Mouse (Mus musculus) stomach, embryonic 14.5 days (tissue): Measurements from ENCODE around the gene Rab6b. TPM values are rescaled to one million over a fixed set of nuclear protein-coding genes. Genes with fewer than 3 reads are reported as not detected.

Experiments used
- ATAC-seq: fragments of 200-750 bp; cut with Nextera tagmentation; 2 replicates; pipeline ENCODE4 v1.8.0; 2017; ENCODE audit warnings: low read depth, moderate TSS enrichment; ENCODE audit not compliant: insufficient number of reproducible peaks, insufficient read depth, low FRiP score
- H3K27ac ChIP-seq: fragments of 300-500 bp; sonication (generic); 2 replicates; pipeline ENCODE4 v1.5.1; 2014; ENCODE audit warnings: mild to moderate bottlenecking, low read length, moderate library complexity, mixed read lengths
- H3K27me3 ChIP-seq: fragments of 300-500 bp; sonication (generic); 2 replicates; pipeline ENCODE4 v1.6.1; 2014; ENCODE audit warnings: low read length, control low read depth, mixed read lengths; ENCODE audit not compliant: control insufficient read depth, insufficient read depth
- H3K36me3 ChIP-seq: fragments of 300-500 bp; sonication (generic); 2 replicates; pipeline ENCODE4 v1.6.1; 2014; ENCODE audit warnings: mild to moderate bottlenecking, control low read depth, low read length, moderate library complexity, mixed read lengths; ENCODE audit not compliant: control insufficient read depth, insufficient read depth
- H3K4me1 ChIP-seq: fragments of 300-500 bp; sonication (generic); 2 replicates; pipeline ENCODE4 v1.6.1; 2014; ENCODE audit warnings: low read length, control low read depth, mixed read lengths; ENCODE audit not compliant: control insufficient read depth, insufficient read depth
- H3K4me2 ChIP-seq: fragments of 300-500 bp; sonication (generic); replicated peaks from 2 replicates; pipeline ENCODE4 v1.6.1; 2014; ENCODE audit warnings: low read depth, low read length, control low read depth
- H3K4me3 ChIP-seq: fragments of 300-500 bp; sonication (generic); 2 replicates; pipeline ENCODE4 v1.5.1; 2014; ENCODE audit warnings: low read depth, low read length, control low read depth
- H3K9ac ChIP-seq: fragments of 300-500 bp; sonication (generic); replicated peaks from 2 replicates; pipeline ENCODE4 v1.6.1; 2014; ENCODE audit warnings: low read depth, mild to moderate bottlenecking, control low read depth, low read length, moderate library complexity, mixed read lengths
- H3K9me3 ChIP-seq: fragments of 300-500 bp; sonication (generic); 2 replicates; pipeline ENCODE4 v1.6.1; 2016; ENCODE audit warnings: low read depth, low read length, control low read depth; ENCODE audit not compliant: control insufficient read depth
- WGBS: fragments of 180-500 bp; shearing (Covaris S2); extraction: QIAGEN DNeasy Blood & Tissue Kit; methylation state at CpG from one replicate; pipeline ENCODE4 v1.1.7; 2014; 5-methylcytosine and 5-hydroxymethylcytosine counted together
- polyA plus RNA-seq: library from polyadenylated mRNA; unstranded; fragments of >200 nt; fragmentation: Nextera tagmentation; extraction: Ambion mirVana; gene quantifications from 2 replicates; pipeline ENCODE4 v1.2.1, GENCODE M21; 2014

Gene Rab6b
- polyA plus RNA-seq: 5.4 and 6.1 TPM in 2 replicates

GRCm38 (mm10) chr9:103111621-103112470 lies at the start of gene Rab6b:
Gene Rab6b, plus strand, starts transcription at chr9:103111787.
- peaks cover 32% of the 10 kb centered on the region for H3K27me3 ChIP-seq
- under 1% methylated on average over 45 of the region's 81 CpGs for WGBS
- H3K9ac ChIP-seq: peak within 1 kb of the TSS; percentile 36; the same call in 1 of the 2 replicates
- H3K4me3 ChIP-seq: peak within 1 kb of the TSS; percentile 61
- H3K36me3 ChIP-seq: no peaks in the 10 kb centered on the region
- H3K4me1 ChIP-seq: 0 out of 2 replicates have a peak, but pooled peaks cover 7% of the 10 kb centered on the region
- no peak within 1 kb of the TSS for H3K27ac ChIP-seq
- H3K9me3 ChIP-seq: no peaks in the 10 kb centered on the region
- ATAC-seq: peak; percentile 51
- peak within 1 kb of the TSS; percentile 97 for H3K4me2 ChIP-seq

- H3K9me3 ChIP-seq: no peaks in the 10 kb centered on the region
- H3K27me3 ChIP-seq: no peaks in the 10 kb centered on the region
- WGBS: 92% methylated on average over 6 of the region's 6 CpGs
- no peak for ATAC-seq
- H3K4me1 ChIP-seq: no peaks in the 10 kb centered on the region
- H3K4me3 ChIP-seq: no peak overlapping the region
- no peaks in the 10 kb centered on the region for H3K36me3 ChIP-seq
- H3K27ac ChIP-seq: no peak overlapping the region
- no peak overlapping the region for H3K9ac ChIP-seq
- no peak overlapping the region for H3K4me2 ChIP-seq
These were observed 48.0 kb upstream of the Rab6b start for GRCm38 (mm10) chr9:103063591-103063990.

- Histone ChIP-seq H3K27ac (no peak overlapping the region), H3K4me3 (no peak overlapping the region), H3K9ac (no peak overlapping the region), H3K27me3 (no peaks in the 10 kb centered on the region), H3K4me2 (no peak overlapping the region), H3K4me1 (no peaks in the 10 kb centered on the region), H3K9me3 (no peaks in the 10 kb centered on the region), H3K36me3 (no peaks in the 10 kb centered on the region)
- no peak for ATAC-seq
- 89% methylated on average over 8 of the region's 8 CpGs for WGBS
These were observed 44.7 kb upstream of the Rab6b start for GRCm38 (mm10) chr9:103066845-103067244.

- Histone ChIP-seq H3K27me3 (no peaks in the 10 kb centered on the region), H3K36me3 (no peaks in the 10 kb centered on the region), H3K4me2 (no peak overlapping the region), H3K27ac (no peak overlapping the region), H3K9me3 (no peaks in the 10 kb centered on the region), H3K9ac (no peak overlapping the region), H3K4me3 (no peak overlapping the region), H3K4me1 (no peaks in the 10 kb centered on the region)
- WGBS: 90% methylated on average over 11 of the region's 11 CpGs
- ATAC-seq: no peak
These were observed 43.9 kb upstream of the Rab6b start for GRCm38 (mm10) chr9:103067651-103068050.

- Histone ChIP-seq H3K9ac (no peak overlapping the region), H3K4me3 (no peak overlapping the region), H3K27ac (no peak overlapping the region), H3K4me2 (no peak overlapping the region), H3K36me3 (no peaks in the 10 kb centered on the region), H3K27me3 (no peaks in the 10 kb centered on the region), H3K4me1 (no peaks in the 10 kb centered on the region), H3K9me3 (no peaks in the 10 kb centered on the region)
- ATAC-seq: no peak
- 94% methylated on average over 8 of the region's 8 CpGs for WGBS
These were observed 42.8 kb upstream of the Rab6b start for GRCm38 (mm10) chr9:103068769-103069168.

- WGBS: 70% methylated on average over 7 of the region's 7 CpGs
- ATAC-seq: no peak; the same call in 1 of the 2 replicates
- Histone ChIP-seq H3K4me3 (no peak overlapping the region), H3K27ac (no peak overlapping the region), H3K4me1 (no peaks in the 10 kb centered on the region), H3K9me3 (no peaks in the 10 kb centered on the region), H3K4me2 (no peak overlapping the region), H3K9ac (no peak overlapping the region), H3K36me3 (no peaks in the 10 kb centered on the region), H3K27me3 (no peaks in the 10 kb centered on the region)
These were observed 39.9 kb upstream of the Rab6b start for GRCm38 (mm10) chr9:103071541-103072203.

GRCm38 (mm10) chr9:103072204-103072599 lies 39.4 kb upstream of the Rab6b start:
- no peaks in the 10 kb centered on the region for H3K9me3 ChIP-seq
- no peak overlapping the region for H3K27ac ChIP-seq
- no peaks in the 10 kb centered on the region for H3K36me3 ChIP-seq
- H3K4me2 ChIP-seq: no peak overlapping the region
- no peaks in the 10 kb centered on the region for H3K4me1 ChIP-seq
- ATAC-seq: no peak
- no peak overlapping the region for H3K9ac ChIP-seq
- H3K27me3 ChIP-seq: no peaks in the 10 kb centered on the region
- WGBS: 82% methylated on average over 6 of the region's 6 CpGs
- H3K4me3 ChIP-seq: no peak overlapping the region

GRCm38 (mm10) chr9:103072926-103073515 lies 38.6 kb upstream of the Rab6b start:
- Histone ChIP-seq H3K9ac (no peak overlapping the region), H3K4me2 (no peak overlapping the region), H3K27me3 (no peaks in the 10 kb centered on the region), H3K9me3 (no peaks in the 10 kb centered on the region), H3K36me3 (no peaks in the 10 kb centered on the region), H3K4me3 (no peak overlapping the region), H3K4me1 (no peaks in the 10 kb centered on the region), H3K27ac (no peak overlapping the region)
- no peak for ATAC-seq
- WGBS: 75% methylated on average over 11 of the region's 11 CpGs
